Mouse (Mus musculus) cerebellum, adult 9-11 months (tissue): ENCODE results near the gene Trp63.

ENCODE experiments used
- DNase-seq: peaks from one replicate; pipeline ENCODE4 v3.0.0; 2022

Trp63 gene

DNA sequence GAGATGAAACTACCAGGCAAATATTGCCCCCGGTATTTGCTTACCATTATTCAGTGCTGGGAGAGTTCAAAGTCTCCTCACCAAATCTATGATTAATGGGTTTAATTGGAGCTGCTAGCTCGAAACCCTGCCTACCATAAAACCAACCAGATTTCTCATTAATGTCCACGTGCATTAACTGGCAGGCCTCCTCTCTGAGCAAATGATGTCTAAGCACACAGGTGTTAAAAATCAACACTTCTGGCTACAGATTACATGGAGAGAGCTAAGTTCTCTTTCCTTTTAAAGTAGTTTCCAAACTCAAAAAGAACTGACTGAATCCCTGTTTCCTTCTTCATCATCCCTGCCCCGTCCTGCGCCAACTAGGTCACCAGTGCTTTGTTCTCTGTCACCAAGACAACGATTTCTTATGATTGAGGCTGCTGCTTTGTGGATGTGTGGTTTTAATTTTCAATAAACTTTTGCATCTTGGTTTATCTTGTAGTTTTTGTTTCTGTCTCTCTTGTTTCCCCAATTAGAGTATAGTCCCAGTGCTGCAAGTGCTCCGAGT is 193.9 kb downstream of the Trp63 start:
- no peak for DNase-seq

DNA sequence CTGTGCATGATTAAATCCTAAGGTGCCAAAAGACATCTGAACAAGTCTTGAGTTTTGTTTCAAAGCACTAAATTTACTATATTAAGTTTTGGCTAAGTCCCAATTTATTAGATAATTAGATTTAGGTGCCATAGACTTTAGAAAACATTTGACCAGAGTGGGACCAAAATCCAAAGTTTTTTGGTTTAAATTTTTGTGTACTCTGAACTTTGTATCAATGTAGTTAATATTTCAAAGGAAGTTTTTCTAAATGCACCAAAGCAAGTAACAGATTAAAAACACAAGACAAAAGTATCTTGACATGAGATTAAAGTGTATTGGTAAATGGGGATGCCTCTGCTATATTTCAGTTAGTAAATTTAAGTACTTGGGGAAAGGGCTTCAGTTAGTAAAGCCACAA is 194.6 kb downstream of the Trp63 start:
- no peak for DNase-seq

DNA sequence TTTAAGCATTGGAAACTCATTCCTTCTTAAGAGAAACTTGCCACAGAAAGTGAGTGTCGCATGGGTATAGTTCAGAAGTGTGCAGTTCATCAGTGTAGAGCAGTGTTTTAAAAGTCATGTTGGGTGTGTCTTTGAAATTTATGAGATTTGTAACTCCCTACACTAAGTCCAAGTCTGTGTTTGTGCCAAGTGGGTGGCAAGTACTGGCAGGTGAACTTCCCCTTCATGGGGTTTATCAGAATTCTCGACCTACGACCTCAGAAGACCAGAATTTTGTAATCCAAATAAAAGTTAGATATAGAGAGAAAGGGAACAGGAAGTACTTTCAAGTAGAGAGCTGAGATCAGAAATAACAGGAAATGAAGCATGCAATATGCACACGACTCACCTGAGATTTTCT is 215.5 kb downstream of the Trp63 start:
- no peak for DNase-seq

DNA sequence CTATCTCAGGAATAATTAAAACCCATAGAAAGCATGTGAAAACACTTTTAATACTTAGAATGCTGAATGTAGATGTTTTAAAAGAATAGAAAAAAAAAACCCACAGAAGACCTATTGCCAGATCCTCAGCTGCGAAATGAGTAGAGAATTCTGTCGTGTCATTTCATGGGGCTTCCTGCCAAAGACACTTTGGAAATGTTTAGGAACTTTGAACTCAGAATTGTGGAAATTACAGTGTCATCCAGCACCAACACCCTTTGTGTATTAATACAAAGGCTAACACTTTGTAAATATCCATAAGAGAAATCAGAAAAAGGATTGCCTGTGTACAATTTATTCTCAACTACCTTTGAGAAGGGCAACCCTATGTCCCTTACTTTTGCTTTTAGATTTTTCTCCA is 216.1 kb downstream of the Trp63 start:
- no peak for DNase-seq

DNA sequence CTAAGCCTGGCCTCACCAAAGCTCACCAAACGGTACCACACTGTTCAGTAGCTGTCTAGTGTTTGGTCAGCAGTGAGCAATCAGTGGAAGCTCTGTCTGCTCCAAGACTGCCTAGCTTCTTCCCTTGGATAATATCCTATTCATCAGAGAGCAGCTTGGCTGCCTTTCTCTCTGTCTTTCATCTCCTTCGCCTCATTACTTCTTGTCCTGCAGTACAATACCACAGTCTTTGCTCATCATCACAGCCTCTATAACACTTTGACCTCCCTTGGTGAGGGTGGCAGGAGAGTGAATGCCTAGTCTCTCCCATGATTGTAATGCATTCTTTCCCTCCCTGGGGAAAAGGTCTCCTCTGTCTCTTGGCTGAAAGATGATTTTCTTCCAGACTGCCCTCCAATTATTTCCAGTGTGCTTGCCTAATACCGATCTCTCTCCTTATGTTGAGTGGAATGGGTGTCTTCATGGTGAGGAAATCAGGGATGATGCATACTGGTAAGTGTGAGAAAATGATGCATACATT is 216.9 kb downstream of the Trp63 start:
- DNase-seq = no peak

DNA sequence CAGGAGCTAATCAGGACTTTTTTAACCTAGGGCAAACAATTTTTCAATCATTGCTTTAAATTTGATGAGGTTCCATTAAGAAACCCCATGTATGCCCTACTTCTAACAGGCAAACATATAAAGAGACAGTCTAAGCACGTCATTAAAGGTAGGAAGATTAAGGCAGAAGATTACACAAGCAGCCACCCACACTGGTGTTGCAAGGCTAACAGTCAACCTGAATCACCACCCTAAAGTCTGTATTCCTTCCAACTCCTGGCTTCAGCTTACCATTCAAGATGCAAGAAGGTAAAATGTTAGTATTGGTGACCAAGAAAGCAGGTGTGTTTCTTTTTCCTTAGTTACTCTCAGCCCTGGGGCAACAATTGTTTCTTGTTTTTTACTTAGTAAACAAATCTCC is 228.6 kb downstream of the Trp63 start:
- DNase-seq = no peak

DNA sequence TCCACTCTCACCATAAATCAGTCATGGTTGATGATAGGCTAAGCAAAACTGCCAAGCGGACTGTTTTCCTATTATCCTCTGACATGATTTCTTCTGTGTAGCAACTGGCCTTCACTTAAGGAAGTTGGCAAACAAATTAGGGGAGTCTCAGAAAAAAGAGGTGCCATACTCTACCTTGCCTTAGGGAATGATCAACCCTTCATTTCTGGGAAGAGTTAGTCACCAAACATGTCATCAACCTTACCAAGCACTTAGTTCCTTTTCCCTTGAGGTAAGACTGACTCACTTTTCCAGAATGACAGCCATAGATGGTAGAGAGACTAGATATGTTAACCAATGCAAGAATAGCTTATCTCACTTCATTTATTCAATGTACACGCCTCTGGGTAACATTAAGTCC is 250.6 kb downstream of the Trp63 start:
- no peak for DNase-seq
